Mouse (Mus musculus): ENCODE data around the gene Mrpl57.

DNA sequence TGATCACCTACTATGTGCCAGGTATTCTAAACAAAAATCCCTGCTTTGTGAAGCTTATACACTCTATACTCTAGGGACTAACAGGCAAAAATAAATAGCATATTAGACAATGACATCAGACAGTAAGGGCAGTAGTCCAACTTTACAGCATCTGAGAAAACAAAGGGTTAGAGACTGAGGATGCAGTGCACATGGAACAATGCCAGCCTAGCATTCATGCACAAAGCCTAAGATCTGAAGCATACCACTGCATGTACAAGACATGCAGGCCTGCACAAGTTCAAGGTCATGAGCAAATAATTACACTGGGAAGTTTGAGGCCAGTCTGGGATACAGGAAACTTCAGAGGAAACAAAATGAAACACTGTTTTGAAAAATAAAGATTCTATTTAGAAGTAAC, 33.5 kb downstream of the Mrpl57 start:
- TF ChIP-seq EP300 (IDR thresholded peaks at IDR 0.05; ENCODE audit: low read depth) (no peak), CTCF (IDR thresholded peaks at IDR 0.05; ENCODE audit: low read depth) (no peak)

Measured in liver, postnatal 0 days (tissue).